ENCODE assay signal across 19 mouse cellular contexts in genomic region chr7:101900331-101901097, GRCm38 (mm10). TPM values are rescaled to one million over a fixed set of nuclear protein-coding genes. Genes with fewer than 3 reads are reported as not detected.
A peak's percentile ranks its signal among the peaks of the same experiment; 100 is the strongest.
DNase-seq lines count a peak whose midpoint lies in the region; ATAC-seq lines count a peak whose summit lies in the region.
"Had no signal": no experiment of that assay in that cellular context is flagged by ENCODE, and none has a peak within 500 bp of the region (broad histone marks: within the 10 kb centered on the region; RNA-seq: fewer than 3 reads in every experiment).

No protein-coding gene starts in this region.

- DNase-seq in heart, postnatal 4 days: no peak
- no peak for DNase-seq in embryonic facial prominence, embryonic 10.5 days (ENCODE audit: low spot score)
- peak; percentile 11 for DNase-seq in telencephalon, adult 2 months (ENCODE audit: low read depth, low spot score)
- no peak for DNase-seq in ovary, postnatal 36 days (ENCODE audit: low spot score)
- DNase-seq: adrenal gland, adult 2 months; cerebellum, postnatal 10 days; embryo, embryonic 11 days; gastrocnemius, postnatal 10 days; lung, embryonic 14.5 days; midbrain, embryonic 14.5 days; right cerebral cortex, postnatal 25 days had no signal

- H3K27ac ChIP-seq in heart, embryonic 12.5 days (ENCODE audit: poor library complexity, severe bottlenecking): no peak overlapping the region
- H3K27ac ChIP-seq in embryonic facial prominence, embryonic 10.5 days (replicated peaks): 0 out of 2 replicates have a peak overlapping the region, but pooled peaks have one; percentile 24
- H3K27ac ChIP-seq: forebrain, embryonic 12.5 days; hindbrain, embryonic 13.5 days; limb, embryonic 12.5 days had no signal

- H3K4me1 ChIP-seq in heart, embryonic 12.5 days (replicated peaks): peaks cover 5% of the 10 kb centered on the region
- H3K4me1 ChIP-seq in megakaryocyte, embryonic 14.5 days: peaks cover 50% of the 10 kb centered on the region
- H3K4me1 ChIP-seq in embryonic facial prominence, embryonic 10.5 days: peaks cover 24% of the 10 kb centered on the region

- ATAC-seq in heart, embryonic 12.5 days (ENCODE audit: insufficient number of reproducible peaks, low FRiP score): no peak
- no peak for ATAC-seq in megakaryocyte, adult 5-6 weeks (ENCODE audit: poor library complexity, severe bottlenecking)
- no peak for ATAC-seq in megakaryocyte-erythroid progenitor cell, adult 5-6 weeks (replicated peaks; ENCODE audit: low FRiP score, low TSS enrichment, poor library complexity, severe bottlenecking)

- 0 out of 2 replicates have a peak overlapping the region, but pooled peaks have one; percentile 2 for H3K9ac ChIP-seq in heart, embryonic 12.5 days
- H3K9ac ChIP-seq: forebrain, embryonic 12.5 days; hindbrain, embryonic 13.5 days; limb, embryonic 12.5 days; lung, embryonic 14.5 days had no signal

- H3K4me2 ChIP-seq in heart, embryonic 12.5 days: no peak overlapping the region
- H3K4me2 ChIP-seq: forebrain, embryonic 12.5 days; hindbrain, embryonic 13.5 days; limb, embryonic 12.5 days; lung, embryonic 14.5 days had no signal

- no peak overlapping the region for H3K4me3 ChIP-seq in heart, embryonic 12.5 days
- peak overlapping the region; percentile 53 for H3K4me3 ChIP-seq in megakaryocyte, embryonic 14.5 days (replicated peaks)
- no peak overlapping the region for H3K4me3 ChIP-seq in embryonic facial prominence, embryonic 10.5 days
- H3K4me3 ChIP-seq: forebrain, embryonic 12.5 days; hindbrain, embryonic 13.5 days; limb, embryonic 12.5 days had no signal

- H3K27me3 ChIP-seq in heart, embryonic 12.5 days (replicated peaks): no peaks in the 10 kb centered on the region
- no peaks in the 10 kb centered on the region for H3K27me3 ChIP-seq in megakaryocyte, embryonic 14.5 days (replicated peaks)
- no peaks in the 10 kb centered on the region for H3K27me3 ChIP-seq in embryonic facial prominence, embryonic 10.5 days (replicated peaks; ENCODE audit: low read depth, poor library complexity, severe bottlenecking)
- H3K27me3 ChIP-seq: forebrain, embryonic 12.5 days; hindbrain, embryonic 13.5 days; limb, embryonic 12.5 days had no signal

- 91% methylated on average over 16 of the region's 16 CpGs for WGBS in heart, embryonic 12.5 days
- 90% methylated on average over 16 of the region's 16 CpGs for WGBS in embryonic facial prominence, embryonic 10.5 days

- peaks cover 32% of the 10 kb centered on the region for H3K36me3 ChIP-seq in heart, embryonic 12.5 days
- H3K36me3 ChIP-seq in megakaryocyte, embryonic 14.5 days (replicated peaks; ENCODE audit: low read length): peaks cover 48% of the 10 kb centered on the region
- H3K36me3 ChIP-seq in embryonic facial prominence, embryonic 10.5 days (replicated peaks): peaks cover 46% of the 10 kb centered on the region

- no peaks in the 10 kb centered on the region for H3K9me3 ChIP-seq in heart, embryonic 12.5 days (replicated peaks)
- 0 out of 2 replicates have a peak, but pooled peaks cover 3% of the 10 kb centered on the region for H3K9me3 ChIP-seq in megakaryocyte, embryonic 14.5 days
- H3K9me3 ChIP-seq in embryonic facial prominence, embryonic 10.5 days: no peaks in the 10 kb centered on the region
- H3K9me3 ChIP-seq: forebrain, embryonic 12.5 days; hindbrain, embryonic 13.5 days; limb, embryonic 12.5 days had no signal

RNA-seq across cellular contexts. Expression of gene Lamtor1, which starts 5.2 kb away (rescaled TPM):
- polyA plus RNA-seq in heart, embryonic 12.5 days (2016; fragmentation: Nextera tagmentation; extraction: Ambion mirVana): 128 and 131 TPM in 2 replicates
- total RNA-seq in heart, postnatal 4 days (2021): 100 to 1,000 TPM; 104 to 109 TPM
- 156 and 181 TPM in 2 replicates for polyA plus RNA-seq in megakaryocyte, embryonic 14.5 days (2012; ENCODE audit: insufficient read depth, low replicate concordance)
- 137 and 160 TPM in 2 replicates for total RNA-seq in megakaryocyte, adult 5-6 weeks (2015)
- total RNA-seq in megakaryocyte, adult 5-6 weeks (2017): 127 and 128 TPM in 2 replicates
- polyA plus RNA-seq in embryonic facial prominence, embryonic 10.5 days (2016; fragmentation: Nextera tagmentation; extraction: Ambion mirVana): 159 and 168 TPM in 2 replicates
- total RNA-seq in megakaryocyte-erythroid progenitor cell, adult 5-6 weeks (2014; fragmentation: Nextera tagmentation): 47.6 and 53.1 TPM in 2 replicates
- 48.8 and 57.6 TPM in 2 replicates for total RNA-seq in megakaryocyte-erythroid progenitor cell, adult 5-6 weeks (2017)

RNA-seq across cellular contexts. Expression of gene Tomt, which starts 5.6 kb away (rescaled TPM):
- 0.42 and 0.45 TPM in 2 replicates for polyA plus RNA-seq in heart, embryonic 12.5 days (2016; fragmentation: Nextera tagmentation; extraction: Ambion mirVana)
- total RNA-seq in heart, postnatal 4 days (2021): not detected
- polyA plus RNA-seq in megakaryocyte, embryonic 14.5 days (2012; ENCODE audit: insufficient read depth, low replicate concordance): not detected in 2 replicates
- total RNA-seq in megakaryocyte, adult 5-6 weeks (2015): 0.11 TPM in 1 of 2 replicates, not detected in the other
- 0.07 TPM in 1 of 2 replicates, not detected in the other for total RNA-seq in megakaryocyte, adult 5-6 weeks (2017)
- 0.59 and 0.72 TPM in 2 replicates for polyA plus RNA-seq in embryonic facial prominence, embryonic 10.5 days (2016; fragmentation: Nextera tagmentation; extraction: Ambion mirVana)
- total RNA-seq in megakaryocyte-erythroid progenitor cell, adult 5-6 weeks (2014; fragmentation: Nextera tagmentation): 0.12 TPM in 1 of 2 replicates, not detected in the other
- total RNA-seq in megakaryocyte-erythroid progenitor cell, adult 5-6 weeks (2017): 0.23 TPM in 1 of 2 replicates, not detected in the other
- total RNA-seq: adrenal gland, adult 2 months; gastrocnemius, postnatal 10 days; heart, adult 8-10 months had no signal
- polyA plus RNA-seq: adrenal gland, adult 2 months had no signal

RNA-seq across cellular contexts. Expression of gene Folr1, which starts 29.9 kb away (rescaled TPM):
- 4.1 TPM in 2 replicates for polyA plus RNA-seq in heart, embryonic 12.5 days (2016; fragmentation: Nextera tagmentation; extraction: Ambion mirVana)
- total RNA-seq in heart, postnatal 4 days (2021): 1 to 10 TPM; 1.1 to 2.9 TPM
- not detected in 2 replicates for polyA plus RNA-seq in megakaryocyte, embryonic 14.5 days (2012; ENCODE audit: insufficient read depth, low replicate concordance)
- 0.62 TPM in 1 of 2 replicates, not detected in the other for total RNA-seq in megakaryocyte, adult 5-6 weeks (2015)
- 0.62 TPM in 1 of 2 replicates, not detected in the other for total RNA-seq in megakaryocyte, adult 5-6 weeks (2017)
- 1.2 and 2.4 TPM in 2 replicates for polyA plus RNA-seq in embryonic facial prominence, embryonic 10.5 days (2016; fragmentation: Nextera tagmentation; extraction: Ambion mirVana)
- total RNA-seq in megakaryocyte-erythroid progenitor cell, adult 5-6 weeks (2014; fragmentation: Nextera tagmentation): 1.3 TPM in 1 of 2 replicates, not detected in the other
- not detected in 2 replicates for total RNA-seq in megakaryocyte-erythroid progenitor cell, adult 5-6 weeks (2017)
- polyA plus RNA-seq: limb, embryonic 12.5 days had no signal

RNA-seq across cellular contexts. Expression of gene Lrrc51, which starts 33.2 kb away (rescaled TPM):
- polyA plus RNA-seq in heart, embryonic 12.5 days (2016; fragmentation: Nextera tagmentation; extraction: Ambion mirVana): 4.2 and 5.0 TPM in 2 replicates
- total RNA-seq in heart, postnatal 4 days (2021): 1 to 10 TPM; 1.1 TPM
- polyA plus RNA-seq in megakaryocyte, embryonic 14.5 days (2012; ENCODE audit: insufficient read depth, low replicate concordance): not detected in 2 replicates
- 0.82 and 1.1 TPM in 2 replicates for total RNA-seq in megakaryocyte, adult 5-6 weeks (2015)
- total RNA-seq in megakaryocyte, adult 5-6 weeks (2017): 0.70 TPM in 1 of 2 replicates, not detected in the other
- 9.4 and 9.7 TPM in 2 replicates for polyA plus RNA-seq in embryonic facial prominence, embryonic 10.5 days (2016; fragmentation: Nextera tagmentation; extraction: Ambion mirVana)
- total RNA-seq in megakaryocyte-erythroid progenitor cell, adult 5-6 weeks (2014; fragmentation: Nextera tagmentation): 2.3 and 4.4 TPM in 2 replicates
- 0.75 TPM in 1 of 2 replicates, not detected in the other for total RNA-seq in megakaryocyte-erythroid progenitor cell, adult 5-6 weeks (2017)

RNA-seq across cellular contexts. Expression of gene Numa1, which starts 33.4 kb away (rescaled TPM):
- polyA plus RNA-seq in heart, embryonic 12.5 days (2016; fragmentation: Nextera tagmentation; extraction: Ambion mirVana): 67.8 and 70.6 TPM in 2 replicates
- 100 to 1,000 TPM in 1 of 2 experiments, 10 to 100 TPM in 1; 98.4 to 108 TPM for total RNA-seq in heart, postnatal 4 days (2021)
- 57.5 and 58.2 TPM in 2 replicates for polyA plus RNA-seq in megakaryocyte, embryonic 14.5 days (2012; ENCODE audit: insufficient read depth, low replicate concordance)
- 71.4 and 82.2 TPM in 2 replicates for total RNA-seq in megakaryocyte, adult 5-6 weeks (2015)
- total RNA-seq in megakaryocyte, adult 5-6 weeks (2017): 122 and 139 TPM in 2 replicates
- polyA plus RNA-seq in embryonic facial prominence, embryonic 10.5 days (2016; fragmentation: Nextera tagmentation; extraction: Ambion mirVana): 110 and 113 TPM in 2 replicates
- 106 and 112 TPM in 2 replicates for total RNA-seq in megakaryocyte-erythroid progenitor cell, adult 5-6 weeks (2014; fragmentation: Nextera tagmentation)
- total RNA-seq in megakaryocyte-erythroid progenitor cell, adult 5-6 weeks (2017): 207 and 289 TPM in 2 replicates
